Mouse (Mus musculus): Measurements from ENCODE around the gene Nmur1.

The Nmur1 gene

DNA sequence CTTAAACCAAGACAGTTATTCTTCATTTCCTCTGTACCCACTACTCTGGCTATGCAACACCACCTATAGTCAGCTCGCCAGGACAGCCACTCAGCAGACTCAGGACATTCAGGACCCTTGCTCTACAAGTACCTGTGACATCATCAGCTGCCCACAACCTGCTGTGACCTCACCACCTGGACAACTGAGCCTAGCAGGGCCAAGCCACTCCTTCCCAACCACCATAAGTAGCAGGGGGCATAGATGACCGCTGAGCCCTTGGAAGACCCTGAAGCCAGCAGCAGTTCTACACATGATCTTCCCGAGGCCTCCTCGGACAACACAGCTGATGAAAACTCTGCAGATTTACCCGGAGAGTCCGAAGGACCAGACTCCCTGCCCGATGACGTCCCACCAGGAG, at the start of gene Nmur1, which contains the start of gene Tex44:
TSS of gene Nmur1 (minus strand) at position 101 of the 400 bp plus-strand sequence.
TSS of gene Tex44 (plus strand) at position 202 of the 400 bp plus-strand sequence.
- DNase-seq (ENCODE audit: low spot score in 2 of 2), result no peak

DNA sequence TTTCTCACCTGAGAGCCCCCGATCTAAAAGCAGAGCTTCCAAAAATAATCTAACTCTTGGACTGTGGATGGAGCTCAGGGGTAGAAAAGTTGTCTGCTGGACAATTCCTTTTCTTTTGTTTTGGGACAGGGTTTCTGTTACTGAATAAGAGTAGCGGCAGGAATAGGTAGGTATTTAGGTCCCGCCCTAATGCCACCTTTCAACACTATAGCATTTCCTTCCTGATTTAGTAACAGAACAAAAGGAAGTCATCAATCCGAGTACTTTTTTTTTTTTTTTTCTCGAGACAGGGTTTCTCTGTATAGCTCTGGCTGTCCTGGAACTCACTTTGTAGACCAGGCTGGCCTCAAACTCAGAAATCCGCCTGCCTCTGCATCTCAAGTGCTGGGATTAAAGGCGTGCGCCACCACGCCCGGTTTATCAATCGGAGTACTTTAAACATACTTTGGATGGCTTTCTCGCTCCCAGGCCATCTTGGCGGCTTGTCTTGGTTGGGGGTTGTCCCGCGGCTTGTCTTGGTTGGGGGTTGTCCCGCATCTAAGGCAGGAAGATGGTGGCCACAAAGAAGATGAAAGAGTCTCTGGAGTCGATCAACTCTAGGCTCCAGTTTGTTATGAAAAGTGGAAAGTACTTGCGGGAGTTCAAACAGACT, 47.2 kb upstream of the Nmur1 start:
- no peak for DNase-seq (ENCODE audit: low spot score in 2 of 2)

DNA sequence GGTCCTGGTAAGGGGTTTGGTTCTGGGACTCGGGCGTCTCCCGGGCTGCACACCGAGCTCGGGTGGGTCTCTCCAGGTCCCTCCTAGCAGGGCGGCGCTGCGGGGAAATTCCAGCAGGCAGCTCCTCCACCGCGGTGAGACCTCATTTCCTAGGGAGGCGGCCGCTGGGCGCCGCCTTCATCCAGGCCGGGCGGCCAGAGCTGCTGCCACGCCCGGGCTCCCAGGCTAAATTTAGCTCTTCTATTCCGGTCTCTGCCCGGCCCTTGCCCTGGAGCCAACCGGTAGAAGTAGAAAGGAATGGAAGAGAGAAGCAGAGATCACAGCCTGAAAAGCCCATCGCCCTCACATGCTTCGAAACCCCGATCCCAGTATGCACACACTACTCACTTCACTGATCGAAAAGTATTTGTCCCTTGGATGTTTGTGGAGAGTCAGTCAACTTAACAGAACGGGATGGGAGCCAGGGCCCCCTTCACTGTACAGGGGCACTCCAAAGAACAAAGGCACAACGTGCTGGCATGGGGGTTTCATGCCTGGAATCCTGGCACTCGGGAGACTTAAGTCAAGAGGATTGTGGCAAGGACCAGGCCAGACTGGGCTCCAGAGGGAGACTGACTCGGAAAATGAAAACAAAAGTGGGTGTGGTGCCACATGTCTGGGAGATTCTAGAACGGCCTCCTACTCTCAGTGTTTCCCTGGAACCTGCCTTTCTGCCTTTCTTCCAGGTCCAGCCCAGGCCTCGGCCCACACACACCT, 46.3 kb upstream of the Nmur1 start:
- DNase-seq (ENCODE audit: low spot score in 2 of 2), result no peak

DNA sequence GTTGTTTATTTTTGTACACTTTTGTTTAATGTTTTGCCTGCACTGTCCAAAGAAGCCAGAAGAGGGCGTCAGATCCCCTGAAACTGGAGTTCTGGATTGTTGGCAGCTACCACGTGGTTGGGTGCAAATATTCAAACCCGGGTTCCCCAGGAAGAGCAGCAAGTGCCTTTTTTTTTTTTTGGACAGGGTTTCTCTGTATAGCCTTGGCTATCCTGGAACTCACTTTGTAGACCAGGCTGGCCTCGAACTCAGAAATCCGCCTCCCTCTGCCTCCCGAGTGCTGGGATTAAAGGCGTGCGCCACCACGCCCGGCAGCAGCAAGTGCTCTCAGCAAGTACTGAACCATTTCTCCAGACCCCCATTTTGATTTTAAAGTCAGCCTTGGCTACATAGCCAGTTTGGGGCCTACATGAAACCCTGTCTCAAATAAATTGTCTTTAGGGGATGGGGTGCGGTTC, 45.5 kb upstream of the Nmur1 start:
- DNase-seq (ENCODE audit: low spot score in 2 of 2), result peak in 1 of 2 experiments; percentile 55

DNA sequence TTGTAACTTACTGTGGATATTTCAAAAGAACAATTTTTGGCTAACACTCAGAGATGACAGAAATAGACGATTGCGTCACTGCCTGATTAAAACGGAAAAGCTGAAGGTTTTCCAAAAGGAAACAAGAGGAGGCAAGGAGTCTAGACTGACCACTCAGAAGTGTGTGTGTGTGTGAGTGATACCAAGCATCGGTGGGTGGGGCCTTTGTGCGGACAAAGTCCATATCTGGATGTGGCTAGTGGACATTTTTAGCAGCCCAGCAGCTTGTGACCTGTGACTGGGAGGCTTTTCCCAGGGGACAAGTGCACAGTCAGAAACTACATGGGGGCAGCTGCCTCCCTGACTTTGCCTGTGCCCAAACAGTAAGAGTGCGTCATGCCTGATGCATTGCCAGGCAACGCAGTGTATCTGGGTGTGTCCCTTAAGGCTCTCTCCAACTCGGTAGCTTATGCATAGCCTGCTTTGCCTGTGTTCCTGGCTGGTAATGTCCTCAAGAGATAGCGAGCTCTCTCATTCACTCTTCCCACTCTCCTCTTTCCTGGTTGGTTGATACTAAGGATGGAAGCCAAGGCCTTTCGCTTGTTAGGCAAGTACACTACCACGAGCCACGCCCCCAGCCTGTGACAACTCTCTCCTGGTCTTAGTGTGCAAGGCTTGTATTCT, 44.6 kb upstream of the Nmur1 start:
- peak in 1 of 2 experiments; percentile 63 for DNase-seq (ENCODE audit: low spot score in 2 of 2)

DNA sequence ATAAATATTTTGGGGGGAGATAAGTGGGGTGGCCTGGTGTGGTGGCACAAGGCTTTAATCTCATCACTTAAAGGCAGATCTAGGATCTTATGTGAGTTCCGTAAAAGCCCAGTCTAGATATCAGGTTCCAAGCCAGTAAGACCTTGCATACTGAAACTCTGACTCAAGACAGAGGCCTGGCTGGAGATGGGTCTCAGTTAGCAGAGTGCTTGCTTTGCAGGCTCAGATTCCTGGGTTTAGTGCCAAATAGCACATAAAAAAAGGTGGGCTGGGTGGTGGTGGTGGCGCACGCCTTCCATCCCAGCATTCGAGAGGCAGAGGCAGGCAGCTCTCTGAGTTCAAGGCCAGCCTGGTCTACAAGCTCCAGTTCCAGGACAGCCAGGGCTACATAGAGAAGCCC, 43.8 kb upstream of the Nmur1 start:
- no peak for DNase-seq (ENCODE audit: low spot score in 2 of 2)

DNA sequence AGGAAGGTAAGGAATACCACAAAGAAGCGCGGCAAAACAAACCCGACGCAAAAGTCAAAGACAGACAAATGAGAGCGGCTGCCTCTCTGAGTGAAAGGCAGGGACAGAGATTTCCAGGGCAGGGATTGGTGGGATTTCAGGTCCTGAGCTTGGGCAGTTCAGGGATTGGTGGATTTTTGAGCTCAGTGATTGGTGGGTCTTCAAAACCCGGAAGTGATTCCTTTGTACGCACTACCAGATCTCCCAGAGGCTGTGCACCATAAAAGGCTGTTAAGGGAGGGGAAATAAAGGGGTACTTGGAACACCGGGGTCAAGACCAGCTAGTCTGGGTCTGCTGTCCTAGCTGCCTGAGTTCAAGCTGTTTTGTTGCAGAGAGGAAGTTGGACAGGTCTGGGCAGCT, 41.4 kb upstream of the Nmur1 start:
- DNase-seq (ENCODE audit: low spot score in 2 of 2), result no peak

DNA sequence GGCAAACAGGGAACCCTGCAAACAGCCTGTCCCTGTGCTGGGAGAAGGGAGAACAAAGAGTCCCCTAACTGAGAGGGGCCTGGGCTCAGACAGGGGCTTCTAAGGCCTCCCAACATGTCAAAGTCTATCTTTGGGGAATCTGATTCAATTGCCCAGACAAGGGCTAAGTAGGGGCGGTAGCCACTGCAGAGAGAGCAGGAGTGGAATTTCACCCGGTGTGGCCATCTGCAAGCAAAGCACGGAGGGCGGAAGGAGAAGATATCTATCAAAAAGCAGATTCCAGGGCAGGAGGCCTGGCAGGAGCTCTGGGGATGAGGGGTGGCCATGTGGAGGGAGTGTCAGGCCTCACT, 38.8 kb upstream of the Nmur1 start:
- no peak for DNase-seq (ENCODE audit: low spot score in 2 of 2)

DNA sequence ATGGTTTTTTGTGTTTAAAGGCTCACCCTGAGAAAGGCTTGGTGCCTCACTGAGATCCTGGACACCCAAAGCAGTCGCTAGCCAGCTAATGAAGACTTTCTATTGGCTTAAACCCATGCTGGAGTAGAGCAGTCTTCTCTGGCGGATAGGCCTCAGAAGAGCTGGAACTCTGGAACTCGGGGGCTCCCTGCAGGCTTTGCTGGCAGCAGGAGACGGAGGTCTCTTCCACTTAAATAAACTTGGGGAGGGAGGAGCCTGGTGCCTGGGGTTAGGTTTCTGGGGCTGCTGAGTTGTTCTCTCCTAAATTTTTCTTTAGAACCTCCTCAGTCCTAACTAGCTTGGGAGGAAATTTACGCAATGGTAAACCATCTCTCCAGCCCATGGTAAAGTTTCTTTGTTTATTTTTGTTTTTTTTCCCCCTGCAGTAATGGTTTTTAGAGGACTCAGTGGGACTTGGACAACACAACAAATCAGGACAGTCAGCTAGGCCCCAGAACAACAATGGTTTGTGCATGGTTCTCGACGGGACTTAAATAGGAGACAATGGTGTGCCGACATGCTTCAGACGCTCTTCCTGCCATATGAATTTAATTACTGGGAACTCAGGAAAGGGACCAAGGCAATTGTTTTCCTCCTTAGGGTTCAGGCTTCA, 38.3 kb upstream of the Nmur1 start:
- no peak for DNase-seq (ENCODE audit: low spot score in 2 of 2)

DNA sequence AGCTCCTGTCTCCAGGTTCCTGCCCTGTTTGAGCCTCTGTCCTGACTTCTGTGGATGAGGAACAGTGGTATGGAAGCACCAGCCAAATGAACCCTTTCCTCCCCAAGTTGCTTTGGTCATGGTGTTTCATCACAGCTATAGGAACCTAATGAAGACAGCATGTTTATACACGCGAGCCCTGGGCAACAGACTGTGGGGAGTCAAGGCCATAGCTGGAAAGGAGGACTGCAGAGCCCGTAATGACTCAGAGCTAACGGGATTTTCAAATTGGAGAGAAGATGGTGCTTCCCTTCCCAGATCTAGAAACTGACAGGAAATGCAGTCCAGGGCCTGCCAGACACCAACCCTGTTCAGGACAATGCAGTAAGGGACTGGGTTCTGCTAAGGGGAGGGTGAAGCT, 33.3 kb upstream of the Nmur1 start:
- no peak for DNase-seq (ENCODE audit: low spot score in 2 of 2)

DNA sequence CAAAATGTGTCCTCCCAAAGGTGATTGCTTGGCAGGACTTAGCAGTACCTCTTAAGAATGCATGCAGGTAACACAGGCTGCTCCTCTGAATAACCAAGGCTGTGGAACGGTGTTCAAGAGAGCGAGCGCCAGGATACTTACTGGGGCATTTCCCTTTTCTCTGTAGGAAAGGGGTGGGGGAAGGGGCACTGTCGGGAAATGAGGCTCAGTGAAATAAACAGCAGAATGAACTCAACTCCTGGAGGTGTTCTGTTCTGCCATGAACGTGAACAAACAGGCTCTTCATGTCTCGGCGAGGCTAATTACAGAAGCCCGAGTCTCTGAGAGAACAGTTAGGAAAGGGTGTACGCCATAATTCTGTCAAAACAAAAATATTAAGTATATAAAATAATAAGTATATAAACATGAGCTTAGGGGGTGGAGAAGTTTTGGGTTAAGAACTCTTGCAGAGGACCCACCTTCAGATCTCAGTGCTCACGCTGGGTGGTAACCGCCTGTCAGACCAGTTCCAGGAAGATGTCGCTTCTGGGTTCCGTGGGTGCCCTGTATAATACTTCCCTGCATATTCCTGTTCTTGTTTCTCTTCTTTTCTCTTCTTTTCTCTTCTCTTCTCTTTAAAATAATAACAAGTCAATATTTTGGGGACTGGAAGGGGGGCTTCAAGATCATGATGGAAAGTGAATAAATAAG, 31.0 kb upstream of the Nmur1 start:
- DNase-seq (ENCODE audit: low spot score in 2 of 2), result no peak

DNA sequence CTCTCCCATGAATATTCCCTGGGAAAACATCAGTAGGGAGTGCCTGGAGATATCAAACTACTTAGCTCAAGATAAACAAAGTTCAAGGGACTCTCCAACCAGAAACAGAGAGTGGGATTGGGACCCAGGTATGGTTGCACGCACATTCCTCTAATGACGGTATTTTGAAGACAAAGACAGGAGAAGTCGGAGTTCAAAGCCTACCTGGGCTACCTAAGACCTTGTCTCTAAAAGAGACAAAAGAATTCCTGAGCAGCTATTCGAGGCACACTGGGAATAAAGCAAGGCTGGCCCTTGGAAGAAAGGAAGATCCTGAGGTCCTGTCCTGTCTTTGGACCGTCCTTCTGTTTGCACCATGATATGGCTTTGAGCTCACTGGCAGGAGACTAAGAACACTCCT, 26.7 kb upstream of the Nmur1 start:
- DNase-seq (ENCODE audit: low spot score in 2 of 2), result no peak

DNA sequence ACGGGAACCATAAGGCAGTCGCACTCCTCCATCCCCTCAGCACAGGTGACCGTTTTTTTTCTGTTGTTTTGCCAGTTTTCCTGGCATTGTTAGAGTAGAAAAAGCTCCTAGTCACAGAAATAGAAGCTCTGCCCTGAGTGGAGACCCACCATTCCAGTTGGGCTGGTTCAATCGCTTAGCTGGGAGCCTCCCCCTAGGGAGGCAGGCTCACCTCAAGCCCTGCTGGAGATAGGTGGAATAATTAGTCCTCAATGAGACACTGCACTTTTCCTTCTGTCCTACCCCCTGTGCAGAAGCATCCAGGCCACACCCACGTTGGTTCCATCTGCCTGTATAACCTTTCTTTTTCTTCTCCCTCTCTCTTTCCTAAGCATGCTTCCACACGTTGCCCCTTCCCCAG, 23.9 kb upstream of the Nmur1 start:
- DNase-seq (ENCODE audit: low spot score in 2 of 2), result no peak

DNA sequence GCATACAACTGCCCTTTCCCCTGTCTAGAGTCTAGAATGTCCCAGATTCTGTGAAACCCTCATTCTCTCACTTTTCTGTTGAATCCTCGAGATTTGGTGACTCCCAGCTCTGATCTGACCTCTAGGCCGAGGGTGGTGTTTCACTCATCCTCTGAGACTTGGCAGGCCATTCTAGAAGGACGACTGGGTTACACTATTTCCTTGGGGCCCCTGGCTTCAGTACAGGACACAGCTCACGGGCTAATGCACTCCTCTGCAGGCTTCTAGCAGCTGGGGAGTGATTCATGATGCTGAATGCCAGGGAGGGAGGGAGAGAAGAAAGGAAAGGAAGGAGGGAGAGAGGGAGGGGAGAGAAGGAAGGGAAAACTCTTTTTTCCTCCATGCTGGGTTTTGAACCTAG, 22.2 kb upstream of the Nmur1 start:
- no peak for DNase-seq (ENCODE audit: low spot score in 2 of 2)

DNA sequence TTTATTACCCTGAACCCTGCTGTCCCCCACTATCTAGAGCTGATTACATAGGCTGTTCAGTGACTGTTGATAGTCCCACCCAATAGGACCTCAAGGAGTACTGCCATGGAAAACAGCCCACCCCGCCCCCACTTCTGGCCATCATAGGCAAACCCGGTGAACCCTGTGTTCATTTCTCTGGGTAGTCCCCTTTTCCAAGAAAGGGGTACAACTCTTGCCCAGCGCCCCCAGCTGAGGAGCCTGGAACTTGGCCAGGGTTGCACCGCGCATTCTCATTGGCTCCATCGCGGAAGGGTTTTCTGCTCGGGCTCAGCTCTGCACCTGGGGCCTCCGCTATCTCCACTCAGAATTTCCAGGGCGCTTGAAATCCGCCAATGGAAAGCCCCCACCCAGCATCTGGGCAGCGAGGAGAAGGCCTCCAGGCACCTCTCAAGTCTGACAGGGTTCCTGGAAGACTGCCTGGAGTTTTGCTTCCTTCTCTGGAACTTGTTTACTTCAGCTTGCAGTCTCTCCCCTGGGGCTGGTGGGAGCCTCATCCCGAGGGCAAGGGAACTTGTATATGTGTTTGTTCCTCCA, 21.7 kb upstream of the Nmur1 start:
- DNase-seq (ENCODE audit: low spot score in 2 of 2), result no peak

DNA sequence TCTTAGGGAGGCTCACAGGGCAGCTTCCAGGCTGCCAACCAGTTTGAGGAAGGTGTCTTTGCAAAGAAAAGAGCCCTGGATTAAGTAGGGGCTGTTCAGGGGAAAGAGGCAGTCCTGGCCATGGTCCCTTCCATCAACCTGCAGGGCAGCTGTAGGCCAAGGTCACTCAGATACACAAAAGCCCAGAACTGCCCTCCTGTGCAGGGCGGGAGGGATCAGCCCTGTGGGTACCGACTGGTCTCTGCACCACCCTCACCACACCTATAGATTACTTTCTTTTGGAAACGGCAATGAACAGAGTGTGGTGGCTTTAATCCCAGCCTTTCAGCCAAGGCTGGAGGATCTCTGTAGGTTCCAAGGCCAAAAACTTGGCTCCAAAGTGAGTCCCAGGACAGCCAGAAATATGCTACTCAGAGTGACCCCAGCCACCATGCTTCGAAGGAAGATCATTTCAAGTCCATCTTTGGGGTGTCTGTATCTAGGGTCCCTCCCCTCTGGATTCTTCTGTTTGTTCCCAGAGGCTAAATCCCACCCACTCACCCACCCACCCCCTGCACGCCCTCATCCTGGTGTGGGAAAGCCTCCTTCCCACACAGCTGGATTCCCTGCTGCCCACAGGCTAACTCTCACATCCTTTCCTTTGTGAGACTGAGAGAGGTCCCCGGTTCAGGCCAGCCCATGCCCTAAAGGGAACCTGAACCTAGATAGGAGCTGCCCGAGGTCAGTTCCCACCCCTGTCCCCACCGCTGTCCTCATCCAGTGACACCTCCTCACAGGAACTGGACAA, 17.6 kb upstream of the Nmur1 start:
- no peak for DNase-seq (ENCODE audit: low spot score in 2 of 2)

DNA sequence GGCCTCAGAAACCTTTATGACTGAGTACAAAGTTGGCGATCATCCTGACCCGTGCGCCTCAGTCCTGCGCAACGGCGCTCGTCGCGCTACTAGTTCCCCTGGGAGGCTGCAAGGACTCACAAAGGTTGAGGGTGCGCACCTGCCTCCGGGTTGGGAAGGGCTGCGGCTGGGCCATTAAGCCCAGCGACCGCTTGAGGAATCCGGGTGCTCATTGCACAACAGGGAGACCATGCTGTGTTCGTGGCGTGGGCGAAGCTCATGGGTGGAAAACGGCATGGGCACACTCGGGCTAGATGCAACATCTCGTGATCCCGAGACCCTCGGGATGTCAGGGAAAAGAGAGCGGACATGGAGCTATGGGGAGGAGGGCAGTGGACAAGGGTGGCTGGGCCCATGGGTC, 16.8 kb upstream of the Nmur1 start:
- DNase-seq (ENCODE audit: low spot score in 2 of 2), result no peak

DNA sequence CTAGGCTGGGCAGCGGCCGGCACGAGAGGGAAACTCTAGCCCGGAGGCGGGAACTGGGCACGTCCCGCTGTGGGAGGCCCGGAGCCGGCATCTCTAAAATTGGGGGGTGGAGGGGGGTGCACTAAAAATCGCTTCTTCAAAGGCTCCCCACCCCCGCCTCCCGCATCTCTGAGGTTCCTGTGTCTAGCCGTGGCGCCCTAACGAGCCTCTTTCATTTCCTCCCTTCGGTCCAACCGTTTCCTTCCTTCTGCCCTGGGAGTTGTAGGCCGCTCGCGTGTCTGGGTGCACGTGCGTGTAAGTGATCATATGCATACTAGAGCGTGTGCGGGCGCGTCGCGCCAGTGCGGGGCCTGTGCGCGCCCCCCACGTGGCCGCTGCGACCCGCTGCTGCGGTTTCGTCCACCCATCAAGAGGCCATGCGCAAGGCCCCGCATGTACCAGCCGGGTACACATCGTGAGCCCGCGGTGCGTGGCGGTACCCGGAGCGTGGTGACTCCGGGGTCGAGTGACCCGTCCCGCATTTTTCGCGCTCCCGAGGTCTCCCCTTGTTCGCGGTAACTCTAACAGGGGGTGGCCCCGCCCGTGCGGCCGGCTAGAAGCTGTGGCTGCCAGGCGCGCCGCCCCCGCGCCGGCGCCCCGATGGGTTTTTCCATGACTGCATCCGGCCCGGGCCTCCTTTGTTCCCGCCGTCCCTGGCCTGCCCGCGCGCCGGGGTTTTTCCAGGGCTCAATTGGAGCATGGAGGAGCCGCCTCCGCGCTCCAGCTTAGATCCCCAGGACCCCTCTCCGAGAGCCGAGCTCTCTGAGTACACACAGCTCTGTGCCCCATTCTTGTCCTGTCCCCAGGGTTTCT, 16.2 kb upstream of the Nmur1 start:
- DNase-seq (ENCODE audit: low spot score in 2 of 2), result peak; percentile 44 to 80

DNA sequence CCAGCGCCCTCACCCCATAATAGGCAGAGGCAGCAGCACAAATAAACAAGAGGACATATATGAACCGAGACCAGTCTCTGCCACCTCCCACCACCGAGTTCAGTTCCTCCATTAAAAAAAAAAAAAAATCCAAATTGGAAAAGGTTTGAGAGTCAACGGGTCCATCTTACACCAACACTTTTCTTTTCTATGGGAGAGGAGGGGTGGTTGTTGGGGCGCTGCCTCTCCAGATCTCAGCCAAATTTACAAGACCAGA, 15.6 kb upstream of the Nmur1 start:
- no peak for DNase-seq (ENCODE audit: low spot score in 2 of 2)
